Mouse (Mus musculus) ES-E14 (cell line): ENCODE results near the gene Phlda3. TPM values are rescaled to one million over a fixed set of nuclear protein-coding genes. Genes with fewer than 3 reads are reported as not detected.
A peak's percentile ranks its signal among the peaks of the same experiment; 100 is the strongest.

ENCODE experiments used
- DNase-seq: peaks from one replicate; pipeline ENCODE4 v3.0.0-alpha.2; 2013; ENCODE audit warnings: low read depth, low spot score
- H3K27ac ChIP-seq: 2 replicates; pipeline ENCODE4 v1.5.1; 2012; ENCODE audit warnings: low read depth, mild to moderate bottlenecking, low read length, moderate library complexity, mixed read lengths; ENCODE audit not compliant: poor library complexity, insufficient read depth, severe bottlenecking
- H3K36me3 ChIP-seq: 2 replicates; pipeline ENCODE4 v1.6.1; 2012; ENCODE audit warnings: mild to moderate bottlenecking, low read length, moderate library complexity, mixed read lengths; ENCODE audit not compliant: control insufficient read depth, poor library complexity, insufficient read depth, severe bottlenecking
- H3K4me1 ChIP-seq, 2 experiments: fragments of 150-350 bp in 1 of 2; sonication (generic) in 1 of 2; 2 replicates each; pipeline ENCODE4 v1.6.1; 2012; ENCODE audit warnings: low read length in 2 of 2, mild to moderate bottlenecking in 1 of 2, mixed read lengths in 1 of 2; ENCODE audit not compliant: control insufficient read depth in 2 of 2, insufficient read depth in 2 of 2, poor library complexity in 1 of 2
- H3K4me3 ChIP-seq, 2 experiments: fragments of 150-350 bp in 1 of 2; sonication (generic) in 1 of 2; 2 replicates each; pipeline ENCODE4 v1.5.1; 2012; ENCODE audit warnings: low read length in 2 of 2, low read depth in 1 of 2, mild to moderate bottlenecking in 1 of 2, mixed read lengths in 1 of 2; ENCODE audit not compliant: insufficient read depth in 1 of 2, poor library complexity in 1 of 2, severe bottlenecking in 1 of 2
- H3K9ac ChIP-seq: 2 replicates; pipeline ENCODE4 v1.6.1; 2012; ENCODE audit warnings: low read depth, mild to moderate bottlenecking, low read length, mixed read lengths; ENCODE audit not compliant: poor library complexity, insufficient read depth, severe bottlenecking
- H3K9me3 ChIP-seq: fragments of 150-350 bp; sonication (generic); 2 replicates; pipeline ENCODE4 v1.6.1; 2012; ENCODE audit warnings: low read depth, mild to moderate bottlenecking, low read length; ENCODE audit not compliant: control insufficient read depth, insufficient read depth
- CHD2 ChIP-seq: IDR thresholded peaks from 2 replicates; pipeline ENCODE4 v1.6.1; 2014; ENCODE audit warnings: mild to moderate bottlenecking, low read depth, low read length, inconsistent platforms
- HCFC1 ChIP-seq: IDR thresholded peaks from 2 replicates; pipeline ENCODE4 v1.6.1; 2012; ENCODE audit warnings: low read length, inconsistent platforms, borderline replicate concordance; ENCODE audit not compliant: insufficient read depth
- MAFK ChIP-seq: IDR thresholded peaks from 2 replicates; pipeline ENCODE4 v1.6.1; 2014; ENCODE audit warnings: mild to moderate bottlenecking, low read depth, low read length, inconsistent platforms; ENCODE audit not compliant: insufficient read depth
- ZC3H11A ChIP-seq: IDR thresholded peaks from 2 replicates; pipeline ENCODE4 v1.6.1; 2012; ENCODE audit warnings: low read depth, mild to moderate bottlenecking, inconsistent platforms, low read length, borderline replicate concordance
- ZNF384 ChIP-seq: IDR thresholded peaks from 2 replicates; pipeline ENCODE4 v1.6.1; 2012; ENCODE audit warnings: low read depth, low read length, inconsistent platforms
- in situ Hi-C, 2 experiments: fragments of 600-800 bp; cut with MboI; formaldehyde crosslinking; loops; one replicate each; pipeline ENCODE4 v1.15.1; 2025; ENCODE audit warnings: low sequenced_read_pairs in 2 of 2, inconsistent platforms in 1 of 2; ENCODE audit not compliant: unreplicated experiment in 2 of 2
- total RNA-seq: library from RNA; depleted of rRNA; stranded (reverse); fragments of 300-350 nt; gene quantifications from 2 replicates; pipeline ENCODE4 v1.2.3, GENCODE M21; 2012

Phlda3 gene
- total RNA-seq, 1 experiment, result 70.7 TPM

GRCm38 (mm10) chr1:135793370-135794215 lies 27.7 kb downstream of the Phlda3 start:
- DNase-seq, result no peak
- peaks cover 7 to 32% of the 10 kb centered on the region in 2 experiments; a peak in 3 of 4 replicates for H3K4me1 ChIP-seq
- no peaks in the 10 kb centered on the region for H3K36me3 ChIP-seq
- no peaks in the 10 kb centered on the region for H3K9me3 ChIP-seq
- TF ChIP-seq ZC3H11A (no peak), CHD2 (no peak), MAFK (no peak), HCFC1 (no peak), ZNF384 (no peak)
- H3K27ac ChIP-seq, result no peak overlapping the region
- H3K4me3 ChIP-seq, result peak overlapping the region; percentile 40 to 46; a peak in 3 of 4 replicates
- in situ Hi-C loops, result no loop called here
- peak overlapping the region; percentile 8; the same call in 1 of the 2 replicates for H3K9ac ChIP-seq

- no peak for DNase-seq
- no peaks in the 10 kb centered on the region for H3K9me3 ChIP-seq
- in situ Hi-C loops, result no loop called here
- no peak overlapping the region; the same call in 1 of the 2 replicates for H3K9ac ChIP-seq
- H3K36me3 ChIP-seq, result no peaks in the 10 kb centered on the region
- TF ChIP-seq ZNF384, result no peak
- TF ChIP-seq ZC3H11A, result no peak
- TF ChIP-seq MAFK, result no peak
- no peak for TF ChIP-seq CHD2
- TF ChIP-seq HCFC1, result no peak
- H3K27ac ChIP-seq, result no peak overlapping the region
- peak overlapping the region in 1 of 2 experiments; percentile 40; a peak in 2 of 4 replicates for H3K4me3 ChIP-seq
- peaks cover 7 to 31% of the 10 kb centered on the region in 2 experiments; a peak in 3 of 4 replicates for H3K4me1 ChIP-seq
Measured at GRCm38 (mm10) chr1:135794216-135795134, 28.6 kb downstream of the Phlda3 start.

GRCm38 (mm10) chr1:135798492-135798891 lies 32.6 kb downstream of the Phlda3 start:
- peaks cover 4 to 15% of the 10 kb centered on the region in 2 experiments; a peak in 3 of 4 replicates for H3K4me1 ChIP-seq
- no peak overlapping the region for H3K9ac ChIP-seq
- H3K27ac ChIP-seq, result no peak overlapping the region
- in situ Hi-C loops, result no loop called here
- H3K4me3 ChIP-seq, result no peak overlapping the region
- no peaks in the 10 kb centered on the region for H3K36me3 ChIP-seq
- DNase-seq, result no peak
- H3K9me3 ChIP-seq, result no peaks in the 10 kb centered on the region
- no peak for TF ChIP-seq HCFC1
- TF ChIP-seq CHD2, result no peak
- no peak for TF ChIP-seq ZC3H11A
- no peak for TF ChIP-seq MAFK
- TF ChIP-seq ZNF384, result no peak

- Histone ChIP-seq H3K9ac (no peak overlapping the region), H3K36me3 (no peaks in the 10 kb centered on the region), H3K4me3 (no peak overlapping the region), H3K9me3 (no peaks in the 10 kb centered on the region), H3K4me1 (peaks cover 2 to 11% of the 10 kb centered on the region in 2 experiments; a peak in 3 of 4 replicates), H3K27ac (no peak overlapping the region)
- no peak for TF ChIP-seq MAFK
- TF ChIP-seq ZNF384, result no peak
- no peak for TF ChIP-seq ZC3H11A
- no peak for TF ChIP-seq HCFC1
- TF ChIP-seq CHD2, result no peak
- no peak for DNase-seq
- in situ Hi-C loops, result no loop called here
Measured at GRCm38 (mm10) chr1:135799109-135799627, 33.2 kb downstream of the Phlda3 start.
